Comparison of ENCODE assay signal across 8 mouse cellular contexts in genomic region chr17:44672806-44673205, GRCm38 (mm10).
A peak's percentile ranks its signal among the peaks of the same experiment; 100 is the strongest.
DNase-seq lines count a peak whose midpoint lies in the region; ATAC-seq and TF ChIP-seq lines count a peak whose summit lies in the region.

No protein-coding gene starts in this region.

- H3K27me3 ChIP-seq in testis, adult 2 months (ENCODE audit: control insufficient read depth, insufficient read depth, low read length) = no peaks in the 10 kb centered on the region
- peaks cover 12% of the 10 kb centered on the region for H3K27me3 ChIP-seq in hindbrain, embryonic 10.5 days (ENCODE audit: insufficient read depth, poor library complexity, severe bottlenecking)

- H3K36me3 ChIP-seq in testis, adult 2 months (ENCODE audit: control insufficient read depth, insufficient read depth, low read length) = no peaks in the 10 kb centered on the region
- no peaks in the 10 kb centered on the region for H3K36me3 ChIP-seq in hindbrain, embryonic 10.5 days

- no peaks in the 10 kb centered on the region for H3K4me1 ChIP-seq in testis, adult 2 months (ENCODE audit: control insufficient read depth, insufficient read depth, low read length)
- H3K4me1 ChIP-seq in hindbrain, embryonic 10.5 days (replicated peaks) = peaks cover 26% of the 10 kb centered on the region

- 66% methylated on average over 7 of the region's 7 CpGs for WGBS in hindbrain, embryonic 10.5 days

- TF ChIP-seq CTCF in testis, adult 2 months (IDR thresholded peaks at IDR 0.05; ENCODE audit: control insufficient read depth, insufficient read depth, insufficient replicate concordance, low read depth, low read length) = peak; percentile 11; the same call in 1 of the 2 replicates

- no peak for TF ChIP-seq POLR2A in testis, adult 2 months (IDR thresholded peaks at IDR 0.05; ENCODE audit: control insufficient read depth, low read depth, low read length)

- no peak overlapping the region for H3K27ac ChIP-seq in testis, adult 2 months (ENCODE audit: control insufficient read depth, insufficient read depth, low read depth, low read length)
- no peak overlapping the region for H3K27ac ChIP-seq in hindbrain, embryonic 10.5 days

- H3K9me3 ChIP-seq in hindbrain, embryonic 10.5 days = no peaks in the 10 kb centered on the region

- no peak overlapping the region for H3K4me3 ChIP-seq in testis, adult 2 months (ENCODE audit: control insufficient read depth, low read depth, low read length)
- H3K4me3 ChIP-seq in hindbrain, embryonic 10.5 days = no peak overlapping the region

- no peak for ATAC-seq in cerebellum, adult (ENCODE audit: insufficient number of reproducible peaks, low FRiP score, low TSS enrichment)
- ATAC-seq in monocyte, adult 5-6 weeks (replicated peaks; ENCODE audit: insufficient number of reproducible peaks, low FRiP score, low TSS enrichment, poor library complexity, severe bottlenecking) = peak; percentile 84

- DNase-seq in cerebellum, postnatal 4 days (ENCODE audit: low spot score in 2 of 2) = peak; percentile 24 to 26
- no peak for DNase-seq in testis, postnatal 14 days (ENCODE audit: low spot score)
- DNase-seq in hindbrain, embryonic 10.5 days (ENCODE audit: low spot score) = no peak
- DNase-seq in adrenal gland, postnatal 4 days (ENCODE audit: low spot score in 2 of 2) = no peak
- DNase-seq in layer of hippocampus, adult 9-10 months (ENCODE audit: low spot score) = no peak

Comparison
In these comparisons a context has a peak if more than half of its experiments do, and no peak if none do; other contexts are left out.
1. DNase-seq: peak in cerebellum, postnatal 4 days (2 of 2); none in testis, postnatal 14 days (single experiment), hindbrain, embryonic 10.5 days (single experiment), adrenal gland, postnatal 4 days (0 of 2) and layer of hippocampus, adult 9-10 months (single experiment).